32 mouse cellular contexts compared by ENCODE assay signal in genomic region chr5:104236741-104237140, GRCm38 (mm10). TPM values are rescaled to one million over a fixed set of nuclear protein-coding genes. Genes with fewer than 3 reads are reported as not detected.
DNase-seq lines count a peak whose midpoint lies in the region; ATAC-seq and TF ChIP-seq lines count a peak whose summit lies in the region.
"Had no signal": no experiment of that assay in that cellular context is flagged by ENCODE, and none has a peak within 500 bp of the region (broad histone marks: within the 10 kb centered on the region; RNA-seq: fewer than 3 reads in every experiment).

No protein-coding gene starts in this region.

- no peak overlapping the region for H3K9ac ChIP-seq in heart, embryonic 12.5 days
- H3K9ac ChIP-seq: embryonic facial prominence, embryonic 13.5 days; forebrain, embryonic 15.5 days; hindbrain, embryonic 12.5 days; intestine, embryonic 15.5 days; limb, embryonic 12.5 days; liver, embryonic 15.5 days; lung, embryonic 14.5 days; neural tube, embryonic 12.5 days had no signal

- no peaks in the 10 kb centered on the region for H3K36me3 ChIP-seq in heart, embryonic 12.5 days
- H3K36me3 ChIP-seq: embryonic facial prominence, embryonic 13.5 days; forebrain, embryonic 10.5 days; forebrain, embryonic 15.5 days; hindbrain, embryonic 12.5 days; intestine, embryonic 15.5 days; limb, embryonic 12.5 days; liver, embryonic 15.5 days; neural tube, embryonic 12.5 days had no signal

- DNase-seq in gastrocnemius, adult 2 months: peak; percentile 28
- DNase-seq in gastrocnemius, postnatal 10 days: no peak
- DNase-seq in heart, adult 9 months (ENCODE audit: low spot score in 2 of 2): peak; percentile 26 to 78
- DNase-seq in testis, postnatal 14 days (ENCODE audit: low spot score): peak; percentile 33
- no peak for DNase-seq in testis, postnatal 10 days (ENCODE audit: low spot score)
- DNase-seq in neural tube, embryonic 10.5 days (ENCODE audit: extremely low spot score, low spot score): no peak
- DNase-seq: adrenal gland, postnatal 36 days; cerebellum, adult 18-20 months; cerebellum, postnatal 10 days; kidney, postnatal 25 days; lung, embryonic 14.5 days; lung, postnatal 36 days; right cerebral cortex, adult 18-20 months had no signal

- no peaks in the 10 kb centered on the region; the same call in 1 of the 2 replicates for H3K9me3 ChIP-seq in heart, embryonic 12.5 days (replicated peaks)
- H3K9me3 ChIP-seq: embryonic facial prominence, embryonic 13.5 days; forebrain, embryonic 10.5 days; forebrain, embryonic 15.5 days; hindbrain, embryonic 12.5 days; intestine, embryonic 15.5 days; limb, embryonic 12.5 days; liver, embryonic 15.5 days; neural tube, embryonic 12.5 days had no signal

- H3K4me1 ChIP-seq in heart, embryonic 12.5 days (replicated peaks): no peaks in the 10 kb centered on the region
- H3K4me1 ChIP-seq: embryonic facial prominence, embryonic 13.5 days; forebrain, embryonic 10.5 days; forebrain, embryonic 15.5 days; hindbrain, embryonic 12.5 days; intestine, embryonic 15.5 days; limb, embryonic 12.5 days; liver, embryonic 15.5 days; neural tube, embryonic 12.5 days had no signal

- ATAC-seq in heart, embryonic 12.5 days (ENCODE audit: insufficient number of reproducible peaks, low FRiP score): no peak
- ATAC-seq: forebrain, embryonic 15.5 days; hindbrain, postnatal 0 days; intestine, embryonic 15.5 days; midbrain, embryonic 16.5 days; Patski had no signal

- H3K4me2 ChIP-seq in heart, embryonic 12.5 days: no peak overlapping the region
- H3K4me2 ChIP-seq: embryonic facial prominence, embryonic 13.5 days; forebrain, embryonic 15.5 days; hindbrain, embryonic 12.5 days; intestine, embryonic 15.5 days; limb, embryonic 12.5 days; liver, embryonic 15.5 days; lung, embryonic 14.5 days; midbrain, embryonic 11.5 days; neural tube, embryonic 12.5 days had no signal

- WGBS in heart, embryonic 12.5 days: 77% methylated on average over 8 of the region's 8 CpGs

- 0 out of 2 replicates have a peak overlapping the region, but pooled peaks have one; percentile 12 for H3K27ac ChIP-seq in gastrocnemius, adult 2 months
- no peak overlapping the region for H3K27ac ChIP-seq in heart, embryonic 12.5 days (ENCODE audit: poor library complexity, severe bottlenecking)
- H3K27ac ChIP-seq: embryonic facial prominence, embryonic 13.5 days; forebrain, embryonic 10.5 days; forebrain, embryonic 15.5 days; hindbrain, embryonic 12.5 days; hindbrain, postnatal 0 days; intestine, embryonic 15.5 days; left cerebral cortex, adult 2 months; limb, embryonic 12.5 days; liver, embryonic 15.5 days; neural tube, embryonic 12.5 days had no signal

- intact Hi-C loops in gastrocnemius, adult 2 months (cut with DNase I): no loop called here

- H3K4me3 ChIP-seq in gastrocnemius, adult 2 months: no peak overlapping the region
- H3K4me3 ChIP-seq in heart, embryonic 12.5 days: no peak overlapping the region
- H3K4me3 ChIP-seq: embryonic facial prominence, embryonic 13.5 days; forebrain, embryonic 10.5 days; forebrain, embryonic 15.5 days; hindbrain, embryonic 12.5 days; intestine, embryonic 15.5 days; left cerebral cortex, adult 2 months; limb, embryonic 12.5 days; liver, embryonic 15.5 days; neural tube, embryonic 12.5 days had no signal

- no peak for TF ChIP-seq CTCF in gastrocnemius, adult 2 months (IDR thresholded peaks at IDR 0.05)

- no peaks in the 10 kb centered on the region for H3K27me3 ChIP-seq in heart, embryonic 12.5 days (replicated peaks)
- H3K27me3 ChIP-seq: embryonic facial prominence, embryonic 13.5 days; forebrain, embryonic 15.5 days; hindbrain, embryonic 12.5 days; intestine, embryonic 15.5 days; limb, embryonic 12.5 days; liver, embryonic 15.5 days; neural tube, embryonic 12.5 days had no signal

RNA-seq across cellular contexts. Expression of gene Dmp1, which starts 34.3 kb away (rescaled TPM):
- under 1 TPM; 0.42 to 0.99 TPM for total RNA-seq in gastrocnemius, adult 2 months (2021)
- total RNA-seq in gastrocnemius, postnatal 10 days (2021): 10 to 100 TPM in 1 of 2 experiments, 1 to 10 TPM in 1; 2.6 to 36.8 TPM
- not detected in 2 replicates for polyA plus RNA-seq in heart, embryonic 12.5 days (2016; fragmentation: Nextera tagmentation; extraction: Ambion mirVana)
- total RNA-seq: adrenal gland, postnatal 36 days; common myeloid progenitor, adult 5-6 weeks; liver, adult 2 months; megakaryocyte, adult 5-6 weeks; MEL had no signal
- polyA plus RNA-seq: gonadal fat pad, adult 2 months; liver, adult 2 months; liver, embryonic 15.5 days; Patski had no signal

Comparison
In these comparisons a context has a peak if more than half of its experiments do, and no peak if none do; other contexts are left out.
1. DNase-seq: peak in gastrocnemius, adult 2 months (single experiment), heart, adult 9 months (2 of 2) and testis, postnatal 14 days (single experiment); none in gastrocnemius, postnatal 10 days (single experiment), testis, postnatal 10 days (single experiment) and neural tube, embryonic 10.5 days (single experiment).